Mouse (Mus musculus) heart, embryonic 13.5 days (tissue): ENCODE data around the gene Nnat. TPM values are rescaled to one million over a fixed set of nuclear protein-coding genes. Genes with fewer than 3 reads are reported as not detected.
A peak's percentile ranks its signal among the peaks of the same experiment; 100 is the strongest.
"Not testable (repeated sequence)": the region's sequence is repeated elsewhere in the genome, so short reads cannot be mapped to it uniquely, and the experiment has no call there.

ENCODE experiments used
- ATAC-seq: fragments of 200-750 bp; cut with Nextera tagmentation; 2 replicates; pipeline ENCODE4 v1.8.0; 2017; ENCODE audit warnings: moderate TSS enrichment; ENCODE audit not compliant: insufficient number of reproducible peaks, low FRiP score, low TSS enrichment; ENCODE audit errors: extremely low read depth
- H3K27ac ChIP-seq: fragments of 300-500 bp; sonication (generic); replicated peaks from 2 replicates; pipeline ENCODE4 v1.5.1; 2015; ENCODE audit warnings: moderate library complexity, mild to moderate bottlenecking, inconsistent platforms
- H3K27me3 ChIP-seq: fragments of 300-500 bp; sonication (generic); replicated peaks from 2 replicates; pipeline ENCODE4 v1.6.1; 2015; ENCODE audit warnings: mild to moderate bottlenecking, inconsistent platforms
- H3K36me3 ChIP-seq: fragments of 300-500 bp; sonication (generic); 2 replicates; pipeline ENCODE4 v1.6.1; 2015; ENCODE audit warnings: mild to moderate bottlenecking, inconsistent platforms
- H3K4me1 ChIP-seq: fragments of 300-500 bp; sonication (generic); 2 replicates; pipeline ENCODE4 v1.6.1; 2015; ENCODE audit warnings: inconsistent platforms
- H3K4me2 ChIP-seq: fragments of 300-500 bp; sonication (generic); 2 replicates; pipeline ENCODE4 v1.6.1; 2015; ENCODE audit warnings: inconsistent platforms, mild to moderate bottlenecking, moderate library complexity
- H3K4me3 ChIP-seq: fragments of 300-500 bp; sonication (generic); 2 replicates; pipeline ENCODE4 v1.5.1; 2015; ENCODE audit warnings: moderate library complexity, mild to moderate bottlenecking, inconsistent platforms
- H3K9ac ChIP-seq: fragments of 300-500 bp; sonication (generic); 2 replicates; pipeline ENCODE4 v1.6.1; 2015; ENCODE audit warnings: inconsistent platforms, mild to moderate bottlenecking, moderate library complexity
- H3K9me3 ChIP-seq: fragments of 300-500 bp; sonication (generic); 2 replicates; pipeline ENCODE4 v1.6.1; 2016; ENCODE audit warnings: inconsistent platforms
- WGBS: fragments of 180-500 bp; shearing (Covaris S2); methylation state at CpG from one replicate; pipeline ENCODE4 v1.1.7; 2015; ENCODE audit warnings: mixed read lengths; 5-methylcytosine and 5-hydroxymethylcytosine counted together
- polyA plus RNA-seq: library from polyadenylated mRNA; unstranded; fragments of >200 nt; fragmentation: Nextera tagmentation; extraction: Ambion mirVana; gene quantifications from 2 replicates; pipeline ENCODE4 v1.2.1, GENCODE M21; 2015

Gene Nnat
- polyA plus RNA-seq, 1 experiment from 2014 or later = 135 TPM

DNA sequence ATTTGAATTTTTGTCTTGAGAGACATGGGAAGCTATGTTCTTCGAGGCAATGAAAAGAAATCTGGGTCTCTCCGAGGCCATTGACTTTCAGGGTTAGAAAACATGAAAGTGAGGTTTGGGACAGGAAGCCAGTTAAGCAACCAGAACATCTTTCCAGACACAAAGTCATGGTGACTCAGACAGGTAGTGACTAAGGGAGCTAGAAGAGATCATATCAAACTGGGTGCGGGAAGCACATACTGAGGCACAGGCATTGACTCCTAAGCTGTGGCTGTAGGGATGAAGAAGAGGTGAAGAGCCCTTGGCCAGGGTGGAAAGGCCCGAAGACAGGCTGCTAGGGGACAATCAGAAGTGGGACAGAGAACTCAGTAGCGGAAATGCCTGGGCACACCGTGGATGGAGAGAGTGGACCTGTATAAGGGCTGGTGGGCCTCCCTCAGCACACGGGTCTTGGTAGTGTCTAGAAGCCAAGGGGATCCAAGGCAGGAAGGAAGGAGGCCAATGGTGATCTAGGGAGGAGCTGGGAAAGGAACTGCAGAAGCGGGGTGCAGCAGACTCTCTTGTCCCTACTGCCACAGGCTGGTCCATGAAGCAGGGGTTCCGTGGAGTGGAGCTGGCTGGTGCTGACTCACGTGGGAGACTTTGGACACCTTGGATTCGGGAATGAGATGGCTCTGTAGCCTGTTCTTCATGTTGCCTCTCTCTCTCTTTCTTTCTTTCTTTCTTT lies 7.5 kb downstream of the Nnat start:
- H3K9ac ChIP-seq = peak overlapping the region; percentile 97
- no peak for ATAC-seq
- 0 out of 2 replicates have a peak, but pooled peaks cover under 1% of the 10 kb centered on the region for H3K9me3 ChIP-seq
- H3K4me2 ChIP-seq = peak overlapping the region; percentile 88
- H3K36me3 ChIP-seq = peaks cover 12% of the 10 kb centered on the region
- peak overlapping the region; percentile 97 for H3K4me3 ChIP-seq
- 81% methylated on average over 11 of the region's 11 CpGs for WGBS
- no peaks in the 10 kb centered on the region for H3K27me3 ChIP-seq
- H3K4me1 ChIP-seq = peaks cover 25% of the 10 kb centered on the region
- H3K27ac ChIP-seq = 0 out of 2 replicates have a peak overlapping the region, but pooled peaks have one; percentile 85

DNA sequence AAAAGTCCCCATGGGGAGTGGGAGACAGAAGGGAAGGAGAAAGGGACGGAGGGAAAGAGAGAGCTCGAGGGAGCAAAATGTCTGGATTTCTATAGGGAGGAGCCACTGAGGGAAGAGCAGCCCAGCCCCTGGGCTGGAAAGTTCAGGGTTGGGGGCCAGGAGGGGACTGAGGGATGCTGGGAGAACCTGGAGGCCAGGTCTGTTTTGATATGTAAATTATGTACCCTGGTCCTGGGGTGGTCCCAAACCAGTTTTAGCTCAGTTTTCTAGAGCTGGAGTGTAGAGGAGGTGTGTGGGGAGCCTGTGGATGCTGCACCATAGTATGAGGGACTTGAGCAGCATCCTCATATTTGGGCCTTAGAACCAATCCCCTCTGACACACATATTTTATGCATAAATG lies 9.0 kb downstream of the Nnat start:
- H3K4me3 ChIP-seq = no peak overlapping the region
- no peak overlapping the region for H3K9ac ChIP-seq
- H3K27ac ChIP-seq = no peak overlapping the region
- H3K36me3 ChIP-seq = peaks cover 4% of the 10 kb centered on the region
- H3K4me1 ChIP-seq = peaks cover 25% of the 10 kb centered on the region
- no peak overlapping the region for H3K4me2 ChIP-seq
- H3K9me3 ChIP-seq = no peaks in the 10 kb centered on the region
- no peak for ATAC-seq
- WGBS = 26% methylated on average over 2 of the region's 2 CpGs
- peaks cover 4% of the 10 kb centered on the region for H3K27me3 ChIP-seq

DNA sequence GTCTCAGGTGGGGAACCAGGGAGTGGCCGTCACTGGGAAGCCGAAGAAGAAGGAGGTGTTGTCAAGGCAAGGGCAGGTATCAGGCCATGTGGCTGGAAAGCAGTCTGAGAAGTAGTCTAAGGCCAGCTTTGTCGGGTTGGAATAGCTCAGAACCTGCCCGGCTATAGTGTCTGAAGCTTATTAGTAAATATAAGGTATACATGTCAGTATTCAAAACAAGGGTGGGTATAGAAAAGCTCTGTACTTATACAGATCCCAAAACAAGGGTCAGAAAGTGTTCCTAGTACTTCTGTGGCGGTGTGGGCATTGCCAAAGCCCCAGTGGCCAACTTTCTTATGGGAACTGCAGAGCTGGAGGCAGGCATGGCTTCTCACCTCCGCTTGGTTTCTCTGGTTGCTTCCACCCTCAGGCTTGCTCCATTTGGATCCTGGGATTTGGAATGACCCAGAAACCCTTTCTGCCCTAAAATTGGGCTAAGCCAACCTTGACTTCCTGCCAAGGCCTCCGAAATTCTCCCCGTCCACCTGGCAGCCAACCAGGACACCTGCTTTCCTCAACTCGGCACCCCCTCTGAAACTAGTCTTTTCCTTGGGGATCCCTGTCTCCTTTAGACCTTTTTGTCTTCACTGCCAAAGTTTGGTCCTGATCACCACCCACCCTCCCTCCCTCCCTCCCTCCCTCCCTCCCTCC lies 10.1 kb downstream of the Nnat start:
- Histone ChIP-seq H3K9me3 (no peaks in the 10 kb centered on the region), H3K9ac (no peak overlapping the region), H3K27ac (no peak overlapping the region), H3K4me3 (no peak overlapping the region), H3K4me2 (no peak overlapping the region), H3K4me1 (peaks cover 15% of the 10 kb centered on the region), H3K27me3 (peaks cover 4% of the 10 kb centered on the region), H3K36me3 (no peaks in the 10 kb centered on the region)
- no peak for ATAC-seq
- 69% methylated on average over 9 of the region's 9 CpGs for WGBS

DNA sequence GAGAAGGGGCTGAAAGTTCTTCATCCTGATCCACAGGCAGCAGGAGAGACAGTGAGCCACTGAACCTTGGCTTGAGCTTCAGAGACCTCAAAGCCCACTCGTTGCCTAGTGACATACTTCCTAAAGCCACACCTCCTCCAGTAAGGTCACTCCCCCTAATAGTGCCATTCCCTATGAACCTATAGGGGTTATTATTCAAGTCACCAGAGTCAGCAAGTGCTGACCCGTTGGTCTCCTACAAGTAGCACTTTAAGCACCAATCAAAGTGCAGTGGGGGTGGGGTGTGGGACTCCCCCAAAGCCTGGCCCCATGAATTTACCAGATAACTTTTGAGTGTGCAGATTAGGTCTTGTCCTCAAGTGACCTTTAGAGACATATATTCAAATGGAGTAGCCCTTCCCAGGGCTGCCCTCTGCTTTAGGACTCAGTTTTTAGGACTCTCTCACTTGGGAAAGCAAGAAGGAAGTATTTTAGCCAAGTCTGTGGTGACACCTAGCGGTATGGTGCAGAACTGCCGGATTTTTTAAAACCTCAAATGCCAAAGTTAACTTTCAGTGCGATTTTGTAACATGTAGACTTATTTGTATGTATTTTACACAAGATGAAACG lies 11.4 kb downstream of the Nnat start, which contains the start of gene Blcap:
TSS of gene Blcap (minus strand) at position 51 of the 609 bp plus-strand sequence.
- no peaks in the 10 kb centered on the region for H3K9me3 ChIP-seq
- peaks cover 4% of the 10 kb centered on the region for H3K27me3 ChIP-seq
- no peak within 1 kb of the TSS for H3K4me2 ChIP-seq
- no peak for ATAC-seq
- H3K4me1 ChIP-seq = peaks cover 10% of the 10 kb centered on the region
- H3K27ac ChIP-seq = no peak within 1 kb of the TSS
- H3K36me3 ChIP-seq = no peaks in the 10 kb centered on the region
- H3K4me3 ChIP-seq = no peak within 1 kb of the TSS
- WGBS = 8% methylated on average over 6 of the region's 6 CpGs
- no peak within 1 kb of the TSS for H3K9ac ChIP-seq

DNA sequence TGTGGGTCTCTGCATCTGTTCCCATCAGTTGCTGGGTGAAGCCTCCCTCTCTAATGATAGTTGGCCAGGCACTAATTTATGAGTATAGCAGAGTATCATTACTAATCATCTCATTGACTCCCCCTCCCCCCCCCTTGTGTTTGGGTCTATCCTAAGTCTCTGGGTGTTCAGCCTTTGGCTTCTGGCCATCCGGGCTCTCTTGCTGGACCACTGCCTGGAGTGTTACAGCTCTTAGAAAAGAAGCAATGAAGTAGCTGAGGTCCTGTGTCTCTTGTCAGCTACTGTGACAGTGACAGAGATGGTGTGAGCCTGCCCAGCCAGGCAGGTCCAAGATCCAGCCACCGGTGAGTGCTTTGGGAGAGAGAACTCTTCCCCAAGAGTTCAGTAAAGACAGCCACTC lies 12.9 kb downstream of the Nnat start:
- 56% methylated on average over 2 of the region's 2 CpGs for WGBS
- no peak overlapping the region for H3K9ac ChIP-seq
- no peak overlapping the region for H3K4me2 ChIP-seq
- H3K9me3 ChIP-seq = no peaks in the 10 kb centered on the region
- no peak overlapping the region for H3K4me3 ChIP-seq
- peaks cover 7% of the 10 kb centered on the region for H3K27me3 ChIP-seq
- no peak for ATAC-seq
- H3K27ac ChIP-seq = no peak overlapping the region
- H3K4me1 ChIP-seq = no peaks in the 10 kb centered on the region
- H3K36me3 ChIP-seq = no peaks in the 10 kb centered on the region

DNA sequence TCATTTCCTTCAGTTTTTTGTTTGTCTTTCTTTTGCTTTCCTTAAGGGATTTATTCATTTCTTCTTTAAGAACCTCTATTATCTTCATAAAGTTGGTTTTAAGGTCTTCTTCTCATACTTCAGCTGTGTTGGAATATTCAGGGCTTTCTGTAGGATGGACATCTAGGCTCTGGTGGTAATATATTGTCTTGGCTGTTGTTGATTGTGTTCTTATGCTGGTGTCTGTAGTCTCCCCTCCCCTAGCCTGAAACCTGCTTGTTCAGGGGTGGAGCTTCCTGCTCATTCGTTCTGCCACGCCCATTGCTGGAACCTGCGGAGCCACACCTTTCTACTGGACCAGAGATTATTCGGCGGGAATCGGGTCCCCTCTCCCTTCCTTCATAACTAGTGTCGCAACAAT lies 25.5 kb downstream of the Nnat start:
- H3K4me2 ChIP-seq, H3K36me3 ChIP-seq, H3K9ac ChIP-seq, H3K4me1 ChIP-seq, ATAC-seq, H3K9me3 ChIP-seq, H3K27me3 ChIP-seq, H3K27ac ChIP-seq, H3K4me3 ChIP-seq: not testable (repeated sequence)
- 13% methylated on average over 7 of the region's 7 CpGs for WGBS

DNA sequence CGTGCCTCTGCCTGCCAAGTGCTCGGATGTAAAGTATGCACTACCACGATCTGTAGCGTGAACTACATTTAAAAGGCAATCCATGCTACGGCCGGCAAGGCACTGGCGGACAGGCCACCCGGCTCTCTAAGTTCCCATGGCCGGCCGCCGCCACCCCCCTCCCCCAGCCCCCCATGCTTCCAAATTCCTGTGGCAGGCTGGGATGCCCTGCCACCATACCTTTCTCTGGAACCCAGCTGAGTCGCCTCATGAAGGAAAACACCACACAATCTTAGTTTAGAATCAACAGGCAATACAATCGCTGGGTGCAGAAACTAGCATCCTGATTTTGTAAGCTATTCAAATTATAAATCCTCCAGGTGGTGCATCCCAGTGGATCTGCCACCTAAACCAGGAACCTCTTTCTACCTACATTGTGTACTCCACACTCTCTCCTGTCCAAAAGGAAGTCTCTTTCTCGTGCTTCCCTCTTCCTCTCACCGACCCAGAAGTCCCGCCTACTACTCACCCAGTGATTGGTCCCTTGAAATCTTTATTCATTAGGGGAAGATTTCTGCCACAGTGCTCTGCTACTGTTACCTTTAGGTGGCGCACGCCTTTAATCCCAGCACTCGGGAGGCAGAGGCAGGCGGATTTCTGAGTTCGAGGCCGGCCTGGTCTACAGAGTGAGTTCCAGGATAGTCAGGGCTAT lies 37.1 kb downstream of the Nnat start:
- peaks cover 16% of the 10 kb centered on the region for H3K4me1 ChIP-seq
- no peak for ATAC-seq
- H3K9ac ChIP-seq = no peak overlapping the region; the same call in 1 of the 2 replicates
- no peaks in the 10 kb centered on the region for H3K36me3 ChIP-seq
- no peaks in the 10 kb centered on the region for H3K9me3 ChIP-seq
- 57% methylated on average over 22 of the region's 22 CpGs for WGBS
- H3K27me3 ChIP-seq = no peaks in the 10 kb centered on the region; the same call in 1 of the 2 replicates
- no peak overlapping the region for H3K27ac ChIP-seq
- peak overlapping the region; percentile 48 for H3K4me2 ChIP-seq
- H3K4me3 ChIP-seq = peak overlapping the region; percentile 29

DNA sequence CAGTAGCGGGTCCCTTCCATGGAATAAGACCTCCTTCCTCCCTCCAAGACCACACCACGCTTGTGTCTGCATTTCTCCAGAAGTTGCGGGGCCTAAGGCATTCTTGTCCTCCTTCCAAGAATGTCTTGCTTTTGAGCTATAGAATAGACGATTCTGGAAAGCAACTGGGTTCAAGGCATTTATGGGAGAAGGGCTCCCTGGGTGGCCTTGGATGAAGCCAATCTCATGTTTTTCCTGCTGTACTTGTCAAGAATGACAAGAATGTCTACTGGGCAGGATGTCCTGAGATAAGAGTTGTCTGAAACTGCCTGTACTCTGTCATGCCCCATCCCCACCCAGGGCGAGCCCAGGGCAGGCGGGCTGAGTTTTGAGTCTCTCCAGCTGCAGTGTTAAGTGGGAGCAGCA lies 41.6 kb downstream of the Nnat start:
- Histone ChIP-seq H3K27ac (no peak overlapping the region), H3K27me3 (peaks cover 29% of the 10 kb centered on the region), H3K4me2 (no peak overlapping the region), H3K9ac (no peak overlapping the region), H3K9me3 (no peaks in the 10 kb centered on the region), H3K4me1 (peaks cover 20% of the 10 kb centered on the region), H3K36me3 (no peaks in the 10 kb centered on the region), H3K4me3 (no peak overlapping the region)
- no peak; the same call in 1 of the 2 replicates for ATAC-seq
- 18% methylated on average over 6 of the region's 6 CpGs for WGBS

- no peak for ATAC-seq
- Histone ChIP-seq H3K36me3 (no peaks in the 10 kb centered on the region), H3K27me3 (peaks cover 42% of the 10 kb centered on the region), H3K9me3 (no peaks in the 10 kb centered on the region), H3K27ac (no peak overlapping the region), H3K9ac (no peak overlapping the region), H3K4me2 (no peak overlapping the region), H3K4me3 (no peak overlapping the region), H3K4me1 (peaks cover 20% of the 10 kb centered on the region)
- WGBS = 7% methylated on average over 18 of the region's 18 CpGs
Observed at GRCm38 (mm10) chr2:157605025-157605675, 45.3 kb downstream of the Nnat start.

GRCm38 (mm10) chr2:157607542-157608236 lies 47.8 kb downstream of the Nnat start:
- Histone ChIP-seq H3K4me2 (no peak overlapping the region), H3K9me3 (no peaks in the 10 kb centered on the region), H3K4me3 (no peak overlapping the region), H3K27ac (no peak overlapping the region), H3K27me3 (peaks cover 59% of the 10 kb centered on the region), H3K9ac (no peak overlapping the region), H3K36me3 (no peaks in the 10 kb centered on the region), H3K4me1 (no peaks in the 10 kb centered on the region)
- WGBS = 62% methylated on average over 9 of the region's 9 CpGs
- no peak for ATAC-seq
